Mouse (Mus musculus) small intestine, adult 2 months (tissue): Measurements from ENCODE around the gene Lonrf2. TPM values are rescaled to one million over a fixed set of nuclear protein-coding genes. Genes with fewer than 3 reads are reported as not detected.

Source experiments
- H3K27ac ChIP-seq: fragments of 200-500 bp; 2 replicates; pipeline ENCODE4 v1.5.1; 2012; ENCODE audit warnings: low read depth, low read length, control low read depth, inconsistent platforms; ENCODE audit not compliant: insufficient read depth
- H3K27me3 ChIP-seq: fragments of 200-500 bp; 2 replicates; pipeline ENCODE4 v1.6.1; 2012; ENCODE audit warnings: mild to moderate bottlenecking, moderate library complexity, low read length, inconsistent platforms; ENCODE audit not compliant: control insufficient read depth, insufficient read depth
- H3K36me3 ChIP-seq: fragments of 200-500 bp; 2 replicates; pipeline ENCODE4 v1.6.1; 2012; ENCODE audit warnings: mild to moderate bottlenecking, low read length, control low read depth, inconsistent platforms; ENCODE audit not compliant: control insufficient read depth, insufficient read depth
- H3K4me1 ChIP-seq: fragments of 200-500 bp; 2 replicates; pipeline ENCODE4 v1.6.1; 2012; ENCODE audit warnings: low read length, inconsistent platforms, mixed read lengths; ENCODE audit not compliant: control insufficient read depth, insufficient read depth, insufficient read length
- H3K4me3 ChIP-seq: fragments of 200-500 bp; 2 replicates; pipeline ENCODE4 v1.5.1; 2012; ENCODE audit warnings: low read depth, mild to moderate bottlenecking, control low read depth, inconsistent platforms, low read length, moderate library complexity
- CTCF ChIP-seq: fragments of 200-500 bp; IDR thresholded peaks from 2 replicates; pipeline ENCODE4 v1.5.1; 2012; ENCODE audit warnings: low read depth, mild to moderate bottlenecking, control low read depth, inconsistent platforms, low read length, moderate library complexity, mixed read lengths; ENCODE audit not compliant: insufficient replicate concordance, insufficient read length; ENCODE audit errors: extremely low read depth
- POLR2A ChIP-seq: fragments of 200-500 bp; IDR thresholded peaks from 2 replicates; pipeline ENCODE4 v1.6.1; 2012; ENCODE audit warnings: low read depth, mild to moderate bottlenecking, control low read depth, inconsistent platforms, low read length, moderate library complexity
- WGBS: fragments of 180-500 bp; shearing (Covaris S2); methylation state at CpG from one replicate; pipeline ENCODE4 v1.1.7; 2018; 5-methylcytosine and 5-hydroxymethylcytosine counted together
- polyA plus RNA-seq: library from polyadenylated mRNA; depleted of rRNA; stranded (reverse); fragments of >200 nt; gene quantifications from 2 replicates; pipeline ENCODE4 v1.2.3, GENCODE M21; 2012

The Lonrf2 gene
- polyA plus RNA-seq, 1 experiment: 0.20 TPM

GRCm38 (mm10) chr1:38770676-38771075 is 65.8 kb downstream of the Lonrf2 start:
- H3K36me3 ChIP-seq: no peaks in the 10 kb centered on the region
- no peak overlapping the region for H3K4me3 ChIP-seq
- H3K4me1 ChIP-seq: no peaks in the 10 kb centered on the region
- TF ChIP-seq POLR2A (no peak), CTCF (no peak)
- H3K27me3 ChIP-seq: no peaks in the 10 kb centered on the region
- no peak overlapping the region for H3K27ac ChIP-seq
- WGBS: 90% methylated on average over 3 of the region's 3 CpGs

- TF ChIP-seq CTCF (peak; percentile 42; the same call in 1 of the 2 replicates), POLR2A (no peak)
- Histone ChIP-seq H3K4me1 (no peaks in the 10 kb centered on the region), H3K27me3 (no peaks in the 10 kb centered on the region), H3K27ac (no peak overlapping the region), H3K4me3 (no peak overlapping the region), H3K36me3 (no peaks in the 10 kb centered on the region)
- WGBS: 32% methylated on average over 6 of the region's 6 CpGs
These were observed 66.6 kb downstream of the Lonrf2 start for GRCm38 (mm10) chr1:38769920-38770319.

- Histone ChIP-seq H3K4me3 (no peak overlapping the region), H3K36me3 (no peaks in the 10 kb centered on the region), H3K27me3 (no peaks in the 10 kb centered on the region), H3K27ac (no peak overlapping the region), H3K4me1 (no peaks in the 10 kb centered on the region)
- TF ChIP-seq CTCF (peak; percentile 55; the same call in 1 of the 2 replicates), POLR2A (no peak)
- 15% methylated on average over 11 of the region's 11 CpGs for WGBS
These were observed 68.7 kb downstream of the Lonrf2 start for GRCm38 (mm10) chr1:38767812-38768211.

GRCm38 (mm10) chr1:38766661-38767572 is 69.6 kb downstream of the Lonrf2 start:
- H3K27me3 ChIP-seq: no peaks in the 10 kb centered on the region
- no peak overlapping the region for H3K27ac ChIP-seq

GRCm38 (mm10) chr1:38766254-38766653 is 70.3 kb downstream of the Lonrf2 start:
- no peaks in the 10 kb centered on the region for H3K4me1 ChIP-seq
- TF ChIP-seq POLR2A (no peak), CTCF (no peak)
- no peak overlapping the region for H3K27ac ChIP-seq
- WGBS: 60% methylated on average over 4 of the region's 4 CpGs
- no peaks in the 10 kb centered on the region for H3K27me3 ChIP-seq
- H3K36me3 ChIP-seq: no peaks in the 10 kb centered on the region
- H3K4me3 ChIP-seq: no peak overlapping the region

More at GRCm38 (mm10) chr1:38766661-38767572, 69.6 kb downstream of the Lonrf2 start:
- no peak for TF ChIP-seq POLR2A
- no peak for TF ChIP-seq CTCF
- Histone ChIP-seq H3K4me3 (no peak overlapping the region), H3K36me3 (no peaks in the 10 kb centered on the region), H3K4me1 (no peaks in the 10 kb centered on the region)
- 43% methylated on average over 18 of the region's 18 CpGs for WGBS

GRCm38 (mm10) chr1:38763960-38764613 is 72.4 kb downstream of the Lonrf2 start:
- no peak overlapping the region for H3K27ac ChIP-seq
- H3K4me3 ChIP-seq: no peak overlapping the region
- TF ChIP-seq CTCF: no peak
- TF ChIP-seq POLR2A: no peak
- H3K36me3 ChIP-seq: no peaks in the 10 kb centered on the region
- H3K4me1 ChIP-seq: no peaks in the 10 kb centered on the region
- no peaks in the 10 kb centered on the region for H3K27me3 ChIP-seq
- WGBS: 84% methylated on average over 10 of the region's 10 CpGs

GRCm38 (mm10) chr1:38760424-38760823 is 76.1 kb downstream of the Lonrf2 start:
- Histone ChIP-seq H3K4me3 (no peak overlapping the region), H3K27ac (no peak overlapping the region), H3K4me1 (no peaks in the 10 kb centered on the region), H3K27me3 (no peaks in the 10 kb centered on the region), H3K36me3 (no peaks in the 10 kb centered on the region)
- WGBS: 43% methylated on average over 9 of the region's 9 CpGs
- TF ChIP-seq CTCF (no peak), POLR2A (no peak)
